Mouse (Mus musculus): ENCODE results near the gene Crk.

The Crk gene

GRCm38 (mm10) chr11:75678747-75679438 is at the start of gene Crk:
TSS of gene Crk (plus strand) at chr11:75679259.
- DNase-seq (ENCODE audit: low spot score in 2 of 2), result peak; percentile 82 to 93

- no peak for DNase-seq (ENCODE audit: low spot score in 2 of 2)
Observed at GRCm38 (mm10) chr11:75630098-75630497, 49.0 kb upstream of the Crk start.

GRCm38 (mm10) chr11:75630645-75631229 is 48.3 kb upstream of the Crk start, which contains the start of gene Inpp5k:
TSS of gene Inpp5k (plus strand) at chr11:75630988.
- DNase-seq (ENCODE audit: low spot score in 2 of 2), result peak; percentile 88 to 92

- DNase-seq (ENCODE audit: low spot score in 2 of 2), result no peak
Observed at GRCm38 (mm10) chr11:75631561-75632225, 47.4 kb upstream of the Crk start.

GRCm38 (mm10) chr11:75632921-75633320 is 46.1 kb upstream of the Crk start:
- DNase-seq (ENCODE audit: low spot score in 2 of 2), result no peak

GRCm38 (mm10) chr11:75634801-75635200 is 44.3 kb upstream of the Crk start:
- DNase-seq (ENCODE audit: low spot score in 2 of 2), result no peak

- no peak for DNase-seq (ENCODE audit: low spot score in 2 of 2)
Observed at GRCm38 (mm10) chr11:75635315-75635714, 43.7 kb upstream of the Crk start.

GRCm38 (mm10) chr11:75643323-75643722 is 35.7 kb upstream of the Crk start:
- DNase-seq (ENCODE audit: low spot score in 2 of 2), result no peak

- DNase-seq (ENCODE audit: low spot score in 2 of 2), result no peak
Observed at GRCm38 (mm10) chr11:75644684-75645083, 34.4 kb upstream of the Crk start.

GRCm38 (mm10) chr11:75647681-75648211 is 31.3 kb upstream of the Crk start:
- DNase-seq (ENCODE audit: low spot score in 2 of 2), result no peak

- no peak for DNase-seq (ENCODE audit: low spot score in 2 of 2)
Observed at GRCm38 (mm10) chr11:75649155-75649561, 29.9 kb upstream of the Crk start.

- no peak for DNase-seq (ENCODE audit: low spot score in 2 of 2)
Observed at GRCm38 (mm10) chr11:75650311-75650710, 28.7 kb upstream of the Crk start, which contains the start of gene Myo1c. TSS of gene Myo1c (plus strand) at chr11:75650504.

- DNase-seq (ENCODE audit: low spot score in 2 of 2), result no peak
Observed at GRCm38 (mm10) chr11:75650958-75651425, 28.1 kb upstream of the Crk start.

GRCm38 (mm10) chr11:75651426-75652221 is 27.4 kb upstream of the Crk start:
- peak; percentile 50 to 66 for DNase-seq (ENCODE audit: low spot score in 2 of 2)

GRCm38 (mm10) chr11:75652222-75652941 is 26.7 kb upstream of the Crk start:
- peak in 1 of 2 experiments; percentile 22 for DNase-seq (ENCODE audit: low spot score in 2 of 2)

GRCm38 (mm10) chr11:75652942-75653684 is 25.9 kb upstream of the Crk start:
- no peak for DNase-seq (ENCODE audit: low spot score in 2 of 2)

GRCm38 (mm10) chr11:75653781-75654470 is 25.1 kb upstream of the Crk start:
- no peak for DNase-seq (ENCODE audit: low spot score in 2 of 2)

- DNase-seq (ENCODE audit: low spot score in 2 of 2), result no peak
Observed at GRCm38 (mm10) chr11:75654471-75655390, 24.3 kb upstream of the Crk start.

Data from frontal cortex, postnatal 25 days (tissue).